Mouse (Mus musculus): ENCODE measurements at regions not wholly inside any gene's neighbourhood (a gene's known extent, or its start where the extent isn't known, plus 50 kb on each side); places are given as distances from the start of the nearest gene placed in this dataset.
"Not testable (repeated sequence)": the region's sequence is repeated elsewhere in the genome, so short reads cannot be mapped to it uniquely, and the experiment has no call there.

DNA sequence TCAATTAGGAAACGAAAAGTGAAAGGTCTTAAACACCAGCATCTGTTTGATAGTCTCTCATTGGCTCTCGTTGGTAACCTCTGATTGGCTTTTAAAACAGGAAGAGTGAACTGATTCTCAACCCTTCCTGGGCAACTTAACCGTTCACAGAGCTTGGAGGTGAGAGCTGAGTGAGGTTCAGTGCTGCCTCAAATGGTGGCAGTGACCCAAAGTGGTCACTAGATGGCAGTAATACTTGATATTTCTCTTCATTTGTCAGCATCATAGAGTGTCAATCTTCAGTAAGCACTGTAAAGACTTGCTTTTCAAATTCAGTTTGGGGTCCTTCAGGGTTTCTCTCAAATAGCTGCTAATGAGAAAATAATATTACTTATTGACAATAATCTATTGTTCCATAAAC is 321.8 kb upstream of the Gdi2 start:
- peak; percentile 16 for DNase-seq

DNA sequence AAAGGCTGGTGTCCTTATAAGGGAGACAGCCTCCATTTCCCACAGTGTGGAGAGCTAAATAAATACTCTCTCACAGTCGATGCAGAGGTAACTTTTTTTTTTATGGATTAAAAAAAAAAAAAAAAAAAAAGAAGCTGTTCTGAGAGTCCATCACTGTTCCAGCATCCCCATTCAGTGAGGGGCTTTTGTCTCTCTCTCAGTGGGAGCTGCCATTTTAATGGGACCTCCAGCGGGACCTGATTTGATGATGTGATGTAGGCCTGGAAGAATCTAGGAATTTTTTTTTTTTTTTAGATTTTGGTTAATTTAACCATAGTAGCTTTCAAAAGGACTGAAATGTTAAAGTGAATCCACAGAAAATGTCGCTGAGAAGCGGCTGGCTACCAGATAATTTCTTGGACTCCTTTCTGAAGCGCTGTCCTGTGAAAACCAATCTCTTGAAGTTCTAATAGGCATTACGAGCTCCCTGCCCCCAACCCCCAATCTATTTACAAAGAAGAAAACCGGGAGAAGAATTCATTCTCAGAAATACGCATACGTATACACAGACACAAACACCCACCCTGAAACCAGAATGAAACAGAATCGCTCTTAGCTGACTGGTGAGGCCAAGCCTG is 316.8 kb upstream of the Gdi2 start:
- DNase-seq, result not testable (repeated sequence)

DNA sequence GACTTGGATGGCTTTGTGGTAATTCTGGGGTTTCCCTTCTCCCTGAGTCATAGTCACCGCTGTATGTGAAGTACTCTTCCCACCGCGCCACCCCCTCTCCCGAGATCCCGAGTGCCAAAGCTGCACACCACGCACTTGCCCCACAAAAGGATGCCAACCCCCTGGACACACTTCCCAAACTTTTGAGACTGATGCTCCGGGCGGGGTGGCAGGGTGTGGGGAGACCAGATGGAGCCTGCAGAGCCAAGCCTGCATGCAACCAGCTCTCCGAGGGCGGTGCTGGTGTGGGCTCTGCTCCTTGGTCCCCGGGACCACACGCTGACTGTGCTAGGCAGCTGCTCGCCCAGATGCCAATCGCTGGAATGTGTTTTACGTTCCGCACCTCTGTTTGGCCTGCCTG is 316.2 kb upstream of the Gdi2 start:
- DNase-seq, result no peak

DNA sequence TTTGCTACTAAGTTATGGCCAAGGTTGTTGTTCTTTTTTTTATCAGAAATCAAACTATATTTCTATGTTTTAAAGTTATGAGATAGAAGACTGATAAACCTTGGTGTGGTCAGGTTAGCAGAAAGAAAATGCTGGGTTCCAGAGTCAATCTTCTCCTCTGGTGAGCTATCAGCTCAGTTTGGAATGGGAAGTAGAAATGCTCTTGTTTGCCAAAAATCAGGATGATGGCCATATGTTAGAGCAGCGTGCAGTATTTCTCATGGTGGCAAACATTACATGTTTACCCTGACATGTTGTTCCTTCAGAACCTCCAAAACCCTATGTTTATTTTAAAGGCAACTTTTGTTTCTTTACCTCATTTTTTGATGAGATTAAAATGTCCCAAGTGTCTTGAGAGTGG is 279.5 kb upstream of the Gdi2 start:
- DNase-seq, result peak; percentile 2

DNA sequence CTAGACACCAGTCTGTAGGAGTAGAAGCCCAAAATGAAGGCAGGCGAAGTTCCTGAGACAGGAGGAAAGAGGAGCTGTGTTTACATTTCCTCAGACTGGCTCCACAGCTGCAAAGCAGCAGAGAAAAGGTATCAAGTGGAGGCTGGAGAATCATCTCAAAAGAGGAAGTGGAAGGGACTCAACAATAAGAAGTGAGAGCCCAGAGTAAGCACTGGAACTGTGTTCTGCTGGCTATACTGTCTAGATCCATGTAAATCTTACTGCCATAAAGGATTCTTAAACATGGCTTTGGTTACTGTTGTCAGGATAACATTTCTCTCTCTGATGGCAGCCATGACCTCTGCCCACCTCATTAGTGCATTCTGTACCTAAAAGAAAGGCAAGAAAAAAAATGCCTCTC is 261.7 kb upstream of the Gdi2 start:
- not testable (repeated sequence) for DNase-seq
